Mouse (Mus musculus) C2C12 (cell line): ENCODE results near the gene Myo3b.

Experiments used
- CTCF ChIP-seq: IDR thresholded peaks from one replicate; pipeline ENCODE4 v1.5.1; 2011; ENCODE audit not compliant: control insufficient read depth, insufficient read depth, insufficient read length
- MAX ChIP-seq: IDR thresholded peaks from one replicate; pipeline ENCODE4 v1.6.1; 2011; ENCODE audit warnings: mild to moderate bottlenecking, control low read depth
- MYOD1 ChIP-seq: IDR thresholded peaks from one replicate; pipeline ENCODE4 v1.6.1; 2011; ENCODE audit warnings: low read depth; ENCODE audit not compliant: control insufficient read depth, insufficient read length

GRCm38 (mm10) chr2:70388645-70389044, 349.7 kb downstream of the Myo3b start:
- TF ChIP-seq CTCF (no peak), MYOD1 (no peak), MAX (no peak)
